Mouse (Mus musculus): ENCODE results near the gene Ank3.

The Ank3 gene

DNA sequence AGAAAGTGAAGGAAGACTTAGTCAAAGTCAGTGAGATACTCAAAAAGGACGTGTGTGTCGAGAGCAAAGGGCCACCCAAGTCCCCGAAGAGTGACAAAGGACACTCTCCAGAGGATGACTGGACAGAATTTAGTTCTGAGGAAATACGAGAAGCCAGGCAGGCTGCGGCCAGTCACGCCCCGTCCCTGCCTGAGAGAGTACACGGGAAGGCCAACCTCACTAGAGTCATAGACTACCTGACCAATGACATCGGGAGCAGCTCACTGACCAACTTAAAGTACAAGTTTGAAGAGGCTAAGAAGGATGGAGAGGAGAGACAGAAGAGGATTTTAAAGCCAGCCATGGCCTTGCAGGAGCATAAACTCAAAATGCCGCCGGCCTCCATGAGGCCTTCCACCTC lies 588.9 kb downstream of the Ank3 start:
- in situ Hi-C loops (cut with MboI): no loop called here

DNA sequence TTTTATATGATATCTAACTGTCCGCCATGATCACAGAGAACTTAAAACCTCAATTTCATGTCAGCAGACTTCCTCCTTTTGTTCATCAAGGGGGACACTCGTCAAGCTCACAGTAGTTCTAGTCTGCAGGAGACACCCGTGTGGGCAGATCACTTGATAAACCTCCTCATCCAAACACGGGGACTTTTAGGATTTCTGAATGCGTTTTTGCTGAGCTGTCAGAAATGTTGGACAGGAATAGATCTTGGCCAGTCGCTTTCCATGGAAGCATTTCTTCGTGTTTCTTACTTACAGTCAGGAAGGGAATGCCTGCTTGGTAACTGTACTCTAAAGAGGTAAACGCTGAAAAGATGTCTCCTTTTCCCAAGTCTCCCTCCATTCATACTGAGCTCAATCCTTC lies 598.5 kb downstream of the Ank3 start:
- in situ Hi-C loops (cut with MboI): no loop called here

DNA sequence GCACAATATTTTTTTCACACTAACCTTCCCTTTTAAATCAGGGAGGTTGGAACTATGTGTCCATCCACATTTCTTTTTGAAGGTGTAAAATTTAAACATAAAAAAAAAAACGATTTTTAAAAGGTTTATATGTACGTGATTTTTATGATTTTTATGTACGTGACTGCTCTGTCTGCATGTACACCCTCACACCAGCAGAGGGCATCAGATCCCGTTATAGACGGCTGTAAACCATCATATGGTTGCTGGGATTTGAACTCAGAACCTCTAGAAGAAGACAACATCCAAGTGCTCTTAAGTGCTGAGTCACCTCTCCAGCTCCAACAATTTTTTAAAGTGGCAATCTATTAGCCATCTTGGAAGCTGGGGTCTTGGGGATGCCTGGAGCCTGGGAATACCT lies 605.5 kb downstream of the Ank3 start:
- in situ Hi-C loops (cut with MboI): no loop called here

DNA sequence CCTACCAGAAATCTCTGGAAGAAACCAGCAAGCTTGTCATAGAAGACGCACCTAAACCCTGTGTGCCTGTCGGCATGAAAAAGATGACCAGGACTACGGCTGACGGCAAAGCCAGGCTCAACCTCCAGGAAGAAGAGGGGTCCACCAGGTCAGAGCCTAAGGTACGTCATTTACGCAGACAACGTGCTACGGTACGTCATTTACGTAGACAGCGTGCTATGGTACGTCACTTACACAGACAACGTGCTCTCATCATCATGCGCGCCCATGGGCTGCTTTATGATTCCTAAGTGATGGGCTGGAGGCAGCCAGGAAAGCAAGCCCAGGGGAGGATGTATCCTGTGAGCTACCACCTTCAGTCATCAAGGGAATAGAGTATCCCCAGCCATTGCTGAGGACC lies 606.3 kb downstream of the Ank3 start:
- in situ Hi-C loops (cut with MboI): no loop called here

DNA sequence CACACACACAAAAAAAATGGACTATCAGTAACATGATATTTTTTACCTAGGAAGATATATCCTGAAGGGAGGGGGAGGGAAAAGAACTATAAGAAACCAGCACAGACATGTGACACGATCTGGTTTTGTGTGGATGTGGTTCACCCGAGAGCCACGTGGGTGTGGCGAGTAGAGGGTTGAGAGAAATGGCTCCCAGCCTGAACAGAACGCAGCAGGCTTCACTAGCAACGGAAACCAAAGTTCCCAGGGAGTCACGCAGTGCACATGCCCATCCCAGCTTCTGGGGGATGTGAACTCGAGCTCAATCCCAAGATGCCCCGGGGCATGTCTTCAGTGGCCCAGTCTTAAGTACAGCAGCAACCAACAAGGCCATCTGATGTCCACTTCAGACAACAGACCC lies 607.8 kb downstream of the Ank3 start:
- in situ Hi-C loops (cut with MboI): no loop called here

DNA sequence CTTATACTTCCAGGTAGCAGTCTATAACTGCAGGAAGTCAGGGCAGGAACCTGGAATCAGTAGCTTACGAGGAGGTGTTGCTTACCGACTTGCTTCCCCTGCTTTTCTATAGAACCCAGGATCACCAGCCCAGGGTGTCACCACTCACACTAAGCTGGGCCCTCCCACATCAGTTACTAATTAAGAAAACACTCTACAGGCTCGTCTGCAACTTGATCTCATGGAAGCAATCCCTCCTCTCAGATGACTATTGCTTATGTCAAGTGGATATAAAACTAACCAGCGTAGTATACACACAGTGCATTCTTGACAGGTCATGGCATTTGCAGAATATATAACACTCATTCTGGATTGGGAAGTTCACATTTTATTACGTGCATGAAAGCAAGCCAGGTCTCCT lies 613.2 kb downstream of the Ank3 start:
- in situ Hi-C loops (cut with MboI): no loop called here

DNA sequence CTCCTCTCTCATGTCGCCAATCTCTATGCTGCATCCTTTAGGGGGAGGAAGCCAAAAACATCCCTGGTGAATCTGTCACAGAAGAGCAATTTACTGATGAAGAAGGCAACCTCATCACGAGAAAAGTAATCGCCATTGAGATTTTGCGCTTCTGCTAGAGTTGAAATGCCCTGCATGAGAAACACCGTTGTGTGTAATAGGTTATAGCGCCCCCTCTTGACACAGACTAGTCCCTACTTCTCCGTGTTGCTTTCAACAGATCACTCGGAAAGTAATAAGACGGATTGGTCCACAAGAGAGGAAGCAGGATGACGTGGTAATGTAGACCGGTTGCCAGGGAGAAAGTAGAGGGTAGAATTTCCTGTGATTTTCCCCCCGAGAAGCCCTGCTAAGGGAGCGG lies 615.4 kb downstream of the Ank3 start:
- in situ Hi-C loops (cut with MboI): no loop called here

DNA sequence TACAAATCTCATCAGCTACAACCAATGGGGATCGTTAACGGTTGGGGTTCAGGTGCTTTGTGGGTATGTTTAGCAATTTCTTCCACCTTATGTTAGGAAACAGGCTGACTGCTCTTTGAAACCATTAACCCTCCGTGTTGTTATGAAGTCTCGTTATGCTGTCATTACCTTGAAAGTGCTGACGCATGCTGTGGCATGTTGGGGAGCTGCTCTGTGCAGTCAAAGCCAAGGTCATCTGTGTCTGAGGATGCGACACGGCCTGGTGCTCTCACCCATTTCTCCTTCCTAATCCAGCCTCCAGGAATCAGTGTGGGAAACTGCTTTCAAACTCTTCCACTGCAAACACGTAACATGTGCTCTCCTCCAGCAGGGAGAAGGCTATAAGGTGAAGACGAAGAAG lies 616.6 kb downstream of the Ank3 start:
- in situ Hi-C loops (cut with MboI): no loop called here

DNA sequence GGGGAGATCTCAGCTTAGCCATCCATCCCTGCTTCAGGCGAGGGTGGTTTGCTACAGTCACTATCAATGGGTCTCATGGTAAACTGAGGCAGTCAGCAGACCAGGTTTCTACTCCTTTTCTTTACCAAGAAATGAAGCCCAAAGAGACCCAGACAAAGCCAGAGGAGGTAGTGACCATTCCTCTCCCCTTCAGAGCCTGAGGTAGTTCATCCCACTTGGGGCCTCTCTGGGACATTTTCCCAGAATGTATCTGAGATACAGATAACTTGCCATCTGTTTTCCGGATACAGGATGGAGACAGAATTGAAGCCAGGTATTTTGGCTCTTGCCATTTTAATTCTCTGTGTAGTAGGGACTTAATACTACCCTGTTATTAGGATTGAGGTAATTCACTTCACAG lies 620.1 kb downstream of the Ank3 start:
- in situ Hi-C loops (cut with MboI): no loop called here

DNA sequence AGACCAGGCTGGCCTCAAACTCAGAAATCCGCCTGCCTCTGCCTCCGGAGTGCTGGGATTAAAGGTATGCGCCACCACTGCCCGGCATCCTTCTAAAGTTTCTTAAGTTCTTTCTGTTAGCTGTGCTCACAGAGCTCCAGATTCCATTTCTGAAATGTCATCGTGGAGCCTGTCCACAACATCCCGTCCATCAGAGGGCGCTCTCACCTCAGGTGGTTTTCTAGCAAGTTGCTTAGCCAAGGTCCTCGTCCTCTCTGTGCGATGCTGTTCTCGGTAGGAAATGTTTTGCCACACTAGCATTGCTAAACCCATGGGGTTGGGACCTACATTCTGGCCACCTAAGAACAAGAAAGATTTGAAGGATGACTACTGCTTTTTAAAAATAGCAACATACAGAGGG lies 623.1 kb downstream of the Ank3 start:
- in situ Hi-C loops (cut with MboI): no loop called here

DNA sequence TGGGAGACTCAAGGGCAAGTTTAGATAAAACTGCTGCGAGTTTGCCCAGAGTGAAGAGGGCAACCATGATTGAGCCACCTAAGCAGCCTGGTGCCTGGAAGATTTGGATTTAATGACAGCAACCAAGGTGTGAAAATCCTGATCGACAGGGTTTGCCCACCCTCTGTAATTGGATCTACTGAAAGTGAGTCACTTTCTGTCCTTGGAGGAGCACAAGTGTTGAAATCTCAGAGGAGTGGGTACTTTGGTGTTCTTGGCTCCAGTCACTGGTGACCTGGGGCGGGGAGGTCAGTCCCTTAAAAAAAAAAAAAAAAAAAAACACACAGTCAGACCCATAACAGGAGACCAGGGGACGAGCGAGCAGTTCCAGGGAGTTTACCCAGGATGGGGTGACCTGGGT lies 624.0 kb downstream of the Ank3 start:
- in situ Hi-C loops (cut with MboI): no loop called here

DNA sequence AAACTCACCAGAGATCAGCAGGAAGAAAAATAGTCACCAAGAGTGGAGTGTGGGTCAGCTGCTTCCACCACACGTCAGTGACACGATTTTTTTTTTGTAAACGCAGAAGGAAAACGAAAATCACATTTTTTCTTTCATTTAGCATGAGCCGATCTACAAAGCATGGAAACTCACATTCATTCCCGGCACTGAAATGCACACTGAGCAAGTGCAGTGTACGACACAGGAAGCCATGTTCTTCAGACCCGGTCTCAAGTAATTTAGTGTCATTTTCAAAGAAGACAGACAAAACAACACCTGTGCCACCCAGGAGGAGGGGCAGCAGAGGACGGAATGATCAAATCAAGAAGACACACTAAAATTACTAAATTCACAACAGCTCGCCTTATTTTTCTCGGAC lies 625.3 kb downstream of the Ank3 start:
- in situ Hi-C loops (cut with MboI): no loop called here

DNA sequence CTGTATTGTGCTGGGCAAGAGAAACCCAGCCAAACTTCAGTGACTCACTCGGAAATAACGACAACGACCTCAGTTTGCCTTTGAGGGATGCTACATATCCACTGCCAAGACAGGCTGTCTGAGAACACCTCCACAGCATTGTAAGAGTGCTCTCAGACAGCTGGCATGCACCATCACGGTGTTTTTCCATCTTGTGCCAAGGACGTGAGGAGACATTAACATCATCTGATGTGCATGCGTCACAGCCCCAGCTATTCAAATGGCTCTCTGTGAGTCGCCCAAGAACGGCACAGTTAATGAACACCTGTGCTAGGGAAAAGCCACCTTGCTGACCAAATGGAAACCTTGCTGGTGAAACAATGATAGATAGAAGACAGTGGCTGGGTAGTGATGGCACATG lies 633.4 kb downstream of the Ank3 start:
- in situ Hi-C loops (cut with MboI): no loop called here

DNA sequence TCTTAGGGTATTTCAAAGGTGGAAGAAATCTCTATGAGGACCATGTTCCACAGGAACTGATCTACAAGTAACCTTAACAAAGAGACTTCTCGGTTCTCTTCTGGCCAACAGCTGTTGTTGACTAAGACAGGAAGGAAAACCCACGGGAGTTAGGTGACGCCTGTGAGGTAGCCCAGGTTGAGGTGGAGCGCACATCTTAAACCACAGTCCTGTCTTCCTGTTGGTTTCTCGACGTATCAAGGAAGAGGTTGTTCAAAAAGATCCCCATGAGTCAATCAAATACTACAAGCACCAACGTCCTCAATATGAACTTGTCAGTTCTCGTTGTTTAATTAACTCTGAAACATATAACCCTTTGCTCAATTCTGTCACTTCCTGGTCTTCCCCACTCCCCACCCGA lies 634.4 kb downstream of the Ank3 start:
- in situ Hi-C loops (cut with MboI): no loop called here

DNA sequence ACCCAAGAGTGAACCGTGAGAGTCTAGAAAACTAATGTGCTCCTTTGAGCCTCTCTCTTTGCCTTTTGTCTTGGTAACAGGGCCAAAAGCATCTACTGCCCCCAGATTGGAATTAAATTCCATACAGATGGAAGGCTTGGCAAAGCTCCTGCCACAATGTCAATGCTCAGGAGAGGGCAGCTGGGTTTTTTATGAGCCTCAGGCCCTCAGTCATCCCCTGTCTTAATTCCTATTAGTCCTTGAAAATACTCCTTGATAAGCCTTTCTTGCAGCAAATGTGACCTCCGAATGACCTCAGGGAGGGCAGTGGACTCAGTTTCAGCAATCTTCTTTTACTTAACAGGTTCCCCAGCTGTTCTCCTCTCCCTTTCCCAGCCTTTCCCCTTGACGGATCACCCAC lies 635.3 kb downstream of the Ank3 start:
- in situ Hi-C loops (cut with MboI): no loop called here

DNA sequence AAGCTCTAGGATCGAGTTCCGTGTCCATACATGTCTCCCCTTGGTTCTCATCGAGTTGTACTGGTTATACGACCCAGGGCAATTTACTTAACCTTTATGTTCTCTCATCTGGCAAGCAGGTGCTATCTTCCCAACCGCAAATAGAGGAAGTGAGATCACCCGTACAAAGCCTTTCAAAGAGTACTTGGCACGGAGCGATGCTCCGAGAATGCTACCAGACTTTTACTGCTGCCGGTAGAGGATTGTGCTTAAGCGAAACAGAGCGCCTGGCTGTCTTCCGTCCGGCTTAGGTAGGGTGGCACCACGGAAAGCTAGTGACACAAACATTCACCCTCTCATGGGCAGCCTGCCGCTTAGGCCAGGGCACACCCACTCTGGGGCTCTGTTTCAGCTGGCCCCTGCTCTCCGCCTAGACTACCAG lies 641.3 kb downstream of the Ank3 start:
- in situ Hi-C loops (cut with MboI): no loop called here

DNA sequence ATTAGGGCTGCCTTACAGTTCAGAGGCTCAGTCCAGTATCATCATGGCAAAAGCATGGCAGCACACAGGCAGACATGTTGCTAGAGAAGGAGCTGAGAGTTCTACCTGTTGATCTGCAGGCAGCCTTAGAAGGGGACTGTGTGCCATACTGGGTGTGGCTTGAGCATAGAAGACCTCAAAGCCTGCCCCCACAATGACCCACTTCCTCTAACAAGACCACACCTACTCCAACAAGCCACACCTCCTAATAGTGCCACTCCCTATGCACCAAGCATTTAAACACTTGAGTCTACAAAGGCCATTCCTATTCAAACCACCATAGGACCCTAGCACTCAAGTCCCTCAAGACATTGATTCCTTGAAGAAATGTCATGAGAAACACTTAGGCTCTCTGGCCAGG lies 643.0 kb downstream of the Ank3 start:
- in situ Hi-C loops (cut with MboI): no loop called here

DNA sequence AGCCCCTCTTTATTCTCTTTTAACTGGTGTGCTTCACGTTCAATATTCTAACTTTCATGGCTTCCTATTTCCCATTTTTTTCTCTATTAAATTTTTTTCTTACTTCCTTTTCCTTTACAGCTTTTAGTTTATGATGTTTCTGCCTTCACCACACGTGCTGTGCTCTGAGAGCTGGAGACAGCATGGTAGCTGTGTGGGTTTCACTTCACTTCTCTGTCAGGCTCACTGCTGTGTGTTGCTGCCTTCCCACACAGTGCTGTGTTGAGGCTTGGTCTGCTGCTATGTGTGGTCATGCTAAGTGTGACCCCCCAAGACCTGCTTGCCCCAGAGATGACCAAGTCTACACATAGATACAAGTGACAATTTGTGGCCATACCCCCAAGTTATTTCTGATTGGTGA lies 647.1 kb downstream of the Ank3 start:
- in situ Hi-C loops (cut with MboI): no loop called here

DNA sequence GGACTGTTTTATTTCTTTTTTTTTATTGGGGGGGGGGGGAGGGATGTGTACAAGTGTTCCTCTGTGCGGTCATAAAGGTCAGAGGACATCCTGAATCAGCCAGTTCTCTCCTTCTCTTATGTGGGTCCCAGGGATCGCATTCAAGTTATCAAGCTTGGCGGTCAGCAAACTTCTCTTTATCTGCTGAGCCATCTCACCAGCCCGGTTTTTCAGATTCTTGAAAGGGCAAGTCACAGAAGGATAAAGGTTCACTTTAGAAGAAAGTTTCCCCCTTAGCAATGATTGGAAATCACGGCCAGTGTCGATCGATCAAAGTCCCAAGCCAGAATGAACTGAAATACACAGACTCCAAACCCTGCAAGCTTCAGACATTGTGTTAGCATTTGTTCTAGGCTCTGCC lies 651.2 kb downstream of the Ank3 start:
- in situ Hi-C loops (cut with MboI): no loop called here

DNA sequence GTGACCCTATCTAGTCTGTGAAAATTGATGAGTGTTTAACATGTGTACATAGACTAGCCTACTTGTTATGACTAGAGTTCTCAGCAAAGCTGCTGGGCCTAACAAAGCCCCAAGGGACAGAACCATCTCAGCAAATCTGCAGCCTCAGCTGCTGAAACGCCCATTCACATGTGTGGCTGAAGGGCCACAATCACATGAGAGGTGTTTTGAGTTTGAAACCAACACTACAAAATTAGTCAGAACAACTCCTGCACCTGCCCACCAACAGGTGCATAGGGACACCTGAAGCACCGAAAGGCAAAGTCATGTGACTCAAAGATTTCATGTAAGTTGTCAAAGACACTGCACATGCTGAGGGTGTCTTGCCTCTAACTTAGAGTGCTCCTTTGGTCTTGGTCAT lies 656.7 kb downstream of the Ank3 start:
- in situ Hi-C loops (cut with MboI): no loop called here

DNA sequence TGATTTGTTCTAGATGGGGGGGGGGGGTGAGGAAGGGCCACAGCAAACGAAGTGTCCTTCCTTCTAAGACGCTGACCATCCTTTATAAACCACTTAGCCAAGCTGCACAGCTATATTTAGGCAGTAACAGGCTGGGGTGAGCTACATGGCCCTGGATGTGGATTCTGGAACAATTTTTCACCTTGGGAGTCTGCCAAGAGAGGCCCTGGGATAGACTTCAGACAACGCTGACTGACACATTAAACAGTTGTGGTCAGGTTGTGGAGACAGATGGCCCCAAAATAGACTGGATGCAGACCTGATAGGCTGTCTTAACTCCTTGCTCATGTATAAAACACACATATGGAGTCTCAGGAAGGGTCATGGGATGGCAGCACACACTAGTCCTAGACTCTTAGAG lies 658.5 kb downstream of the Ank3 start:
- in situ Hi-C loops (cut with MboI): no loop called here

DNA sequence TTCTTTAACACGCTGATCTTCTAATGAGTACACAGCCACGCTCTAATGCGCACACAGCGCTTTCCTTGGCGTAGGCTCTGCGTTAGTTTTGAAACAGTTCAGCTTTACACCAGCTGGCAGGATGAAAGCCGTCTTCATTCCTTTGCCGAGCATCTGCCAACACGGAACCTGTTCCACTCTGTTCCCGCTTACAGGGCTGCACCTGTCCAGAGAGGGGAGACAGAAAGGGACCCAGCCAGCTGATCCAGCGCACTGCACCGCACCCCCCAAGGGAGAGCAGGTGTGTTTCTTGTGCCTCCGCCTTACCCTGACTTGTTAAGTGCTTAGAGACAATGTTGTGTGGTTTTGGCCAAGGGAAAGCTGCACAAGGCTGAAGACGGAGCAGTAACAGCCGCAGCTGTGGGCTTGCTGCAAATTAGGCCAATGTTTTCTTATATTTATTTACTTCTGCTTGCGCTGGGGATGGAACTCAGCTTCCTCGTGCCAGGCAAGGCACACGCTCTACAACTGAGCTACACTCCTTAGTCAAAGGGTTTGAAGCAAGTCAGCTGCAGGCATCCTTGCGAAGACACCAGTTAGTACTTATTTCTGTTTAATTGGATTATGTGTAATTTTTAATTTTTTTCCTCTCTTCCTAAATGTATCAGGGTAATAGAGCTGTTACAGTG lies 661.6 kb downstream of the Ank3 start:
- in situ Hi-C loops (cut with MboI): no loop called here

DNA sequence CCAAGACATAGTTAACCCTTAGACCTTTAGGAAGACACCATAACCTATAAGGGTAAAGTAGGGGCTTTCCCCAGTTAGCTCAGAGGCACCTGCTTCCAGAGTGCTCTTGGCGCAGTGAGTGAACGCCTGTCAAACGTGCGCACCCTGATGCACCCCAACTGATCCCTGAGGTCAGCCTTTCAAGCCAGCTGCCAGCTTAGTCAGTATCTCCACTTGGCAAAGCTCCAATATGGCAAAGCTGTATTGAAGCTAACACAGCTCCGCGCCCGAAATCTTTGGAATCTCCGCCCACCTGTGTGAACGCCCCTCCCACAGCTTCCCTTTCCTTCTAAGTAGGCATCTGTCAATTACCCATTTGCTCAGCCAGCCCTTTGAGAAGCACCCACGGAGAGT lies 662.1 kb downstream of the Ank3 start:
- in situ Hi-C loops (cut with MboI): no loop called here

DNA sequence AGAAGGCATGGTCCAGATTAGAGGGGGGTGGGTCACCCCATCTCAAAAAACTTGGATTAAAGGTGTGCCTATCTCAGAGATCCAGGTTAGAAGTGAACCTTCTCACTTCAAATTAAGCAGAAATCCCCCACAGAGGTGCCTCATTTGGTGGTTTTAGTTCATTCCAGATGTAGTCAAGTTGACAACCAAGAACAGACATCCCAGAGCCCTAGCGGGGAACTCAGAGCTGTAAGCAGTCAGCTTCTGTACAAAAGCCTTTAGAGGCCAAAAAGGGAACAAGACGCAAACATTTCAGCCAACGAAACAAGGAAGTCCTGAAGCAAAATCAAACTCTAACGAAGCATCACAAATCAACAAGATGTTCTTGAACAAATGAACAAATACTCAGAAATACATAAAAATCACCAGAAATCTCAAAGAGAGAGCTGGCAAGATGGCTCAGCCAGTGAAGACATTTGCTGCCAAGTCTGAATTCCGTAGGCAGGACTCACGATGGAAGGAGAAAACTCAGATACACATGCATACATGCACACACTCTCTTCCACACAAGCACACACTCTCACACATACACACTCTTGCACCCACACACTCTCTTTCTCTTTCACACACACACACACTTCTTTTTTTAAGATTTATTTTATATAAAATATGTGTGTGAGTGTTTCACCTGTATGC lies 665.4 kb downstream of the Ank3 start:
- in situ Hi-C loops (cut with MboI): no loop called here
